Mouse (Mus musculus): ENCODE data around the gene Dnmbp.

DNA sequence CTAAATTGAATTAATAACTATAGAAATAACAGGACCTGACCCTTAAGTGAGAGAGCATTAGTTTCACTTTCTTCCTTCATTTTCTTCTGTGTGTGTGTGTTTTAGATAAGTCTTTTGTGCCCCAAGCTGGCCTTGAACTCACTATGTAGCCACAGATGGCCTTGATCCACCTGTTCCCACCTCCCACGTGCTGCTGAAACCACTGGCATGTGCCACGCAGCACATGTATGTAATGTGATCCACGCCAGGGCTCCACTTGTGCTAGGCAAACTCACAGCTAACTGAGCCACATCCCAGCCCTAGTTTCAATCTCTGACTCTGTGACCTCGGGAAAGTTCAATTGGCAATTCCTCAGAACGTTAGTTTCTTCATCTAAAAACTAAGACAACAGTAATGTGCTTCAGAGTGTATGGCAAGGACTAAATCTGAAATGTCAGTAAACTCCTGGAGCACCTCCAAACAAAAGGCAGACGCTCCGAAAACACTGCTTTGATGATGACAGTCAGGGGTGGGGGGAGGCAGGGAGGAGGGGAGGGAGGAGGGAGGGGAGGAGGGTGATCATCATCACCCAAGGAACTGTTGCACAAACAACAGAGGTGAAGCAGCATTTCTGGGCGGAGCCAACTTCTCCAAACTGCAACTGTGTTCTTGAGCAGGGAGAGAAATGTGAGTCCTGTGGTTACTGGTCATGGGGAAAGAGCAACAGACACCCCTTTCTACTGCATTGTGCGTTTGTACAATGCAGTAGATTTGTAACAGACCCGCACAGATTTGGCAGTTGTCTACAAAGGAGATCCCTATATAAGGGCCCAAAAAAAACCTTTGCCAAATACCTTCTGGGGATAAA is 13.6 kb downstream of the Dnmbp start:
- TF ChIP-seq CTCF (IDR thresholded peaks at IDR 0.05; ENCODE audit: low read depth) = no peak
- no peak for TF ChIP-seq EP300 (IDR thresholded peaks at IDR 0.05; ENCODE audit: low read depth)

All from liver, embryonic 14.5 days (tissue).